Mouse (Mus musculus) testis, adult 2 months (tissue): ENCODE data around the gene Gk5. TPM values are rescaled to one million over a fixed set of nuclear protein-coding genes. Genes with fewer than 3 reads are reported as not detected.

ENCODE experiments used
- H3K27ac ChIP-seq: fragments of 200-500 bp; 2 replicates; pipeline ENCODE4 v1.5.1; 2012; ENCODE audit warnings: low read depth, low read length; ENCODE audit not compliant: control insufficient read depth, insufficient read depth
- H3K27me3 ChIP-seq: fragments of 200-500 bp; 2 replicates; pipeline ENCODE4 v1.6.1; 2012; ENCODE audit warnings: mild to moderate bottlenecking, low read length, moderate library complexity; ENCODE audit not compliant: control insufficient read depth, insufficient read depth
- H3K36me3 ChIP-seq: fragments of 200-500 bp; 2 replicates; pipeline ENCODE4 v1.6.1; 2012; ENCODE audit warnings: mild to moderate bottlenecking, low read length; ENCODE audit not compliant: control insufficient read depth, insufficient read depth
- H3K4me1 ChIP-seq: fragments of 200-500 bp; 2 replicates; pipeline ENCODE4 v1.6.1; 2012; ENCODE audit warnings: low read length; ENCODE audit not compliant: control insufficient read depth, insufficient read depth
- H3K4me3 ChIP-seq: fragments of 200-500 bp; 2 replicates; pipeline ENCODE4 v1.5.1; 2012; ENCODE audit warnings: low read depth, mild to moderate bottlenecking, low read length, moderate library complexity, mixed read lengths; ENCODE audit not compliant: control insufficient read depth
- CTCF ChIP-seq: fragments of 200-500 bp; IDR thresholded peaks from 2 replicates; pipeline ENCODE4 v1.5.1; 2012; ENCODE audit warnings: low read depth, mild to moderate bottlenecking, inconsistent platforms, low read length, moderate library complexity; ENCODE audit not compliant: control insufficient read depth, insufficient read depth, insufficient replicate concordance
- POLR2A ChIP-seq: fragments of 200-500 bp; IDR thresholded peaks from 2 replicates; pipeline ENCODE4 v1.6.1; 2012; ENCODE audit warnings: low read depth, mild to moderate bottlenecking, inconsistent platforms, low read length, moderate library complexity; ENCODE audit not compliant: control insufficient read depth
- polyA plus RNA-seq: library from polyadenylated mRNA; depleted of rRNA; stranded (reverse); fragments of >200 nt; gene quantifications from 2 replicates; pipeline ENCODE4 v1.2.3, GENCODE M21; 2012

Gene Gk5
- polyA plus RNA-seq, 1 experiment, result 3.3 TPM

DNA sequence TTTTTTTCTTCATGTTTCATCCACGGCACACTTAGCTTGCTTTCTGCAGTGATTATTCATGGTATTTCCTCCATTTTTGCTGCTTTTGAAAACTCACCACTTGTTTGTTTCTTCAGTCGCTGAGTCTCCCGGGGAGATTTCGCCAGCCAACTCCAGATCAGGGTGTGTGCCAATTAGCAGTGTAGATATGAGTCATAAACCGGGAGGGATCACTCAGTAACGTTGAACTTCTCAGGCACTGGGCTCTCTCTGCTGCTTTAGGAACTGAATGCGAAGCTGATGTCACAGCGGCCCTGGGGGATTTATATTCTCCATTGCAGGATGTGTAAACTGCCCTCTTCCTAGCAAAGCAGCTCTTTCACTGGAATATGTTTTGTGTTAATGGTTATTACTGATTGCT, 15.8 kb downstream of the Gk5 start:
- no peaks in the 10 kb centered on the region for H3K36me3 ChIP-seq
- H3K27ac ChIP-seq, result peak overlapping the region; percentile 39
- H3K27me3 ChIP-seq, result no peaks in the 10 kb centered on the region
- H3K4me3 ChIP-seq, result no peak overlapping the region
- H3K4me1 ChIP-seq, result no peaks in the 10 kb centered on the region
- no peak for TF ChIP-seq CTCF

DNA sequence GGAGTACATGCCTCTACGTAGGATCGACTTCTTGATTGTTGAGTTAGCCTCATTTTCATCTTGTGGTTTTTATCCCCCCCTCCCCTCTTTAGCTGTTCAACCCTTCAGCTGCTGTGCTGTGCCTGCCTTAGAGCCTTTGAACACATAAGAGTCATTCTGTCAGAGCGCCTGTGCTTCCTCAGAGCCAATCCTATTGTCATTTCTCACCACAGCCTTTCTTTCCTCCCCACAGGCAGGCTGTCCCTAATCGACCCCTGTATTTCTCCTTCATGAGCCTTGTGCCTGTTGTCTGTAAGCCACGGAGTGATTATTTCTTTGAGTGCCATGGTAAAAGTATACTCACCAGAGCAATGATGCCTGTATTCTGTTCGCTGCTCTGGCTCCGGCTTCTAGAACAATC, 16.3 kb downstream of the Gk5 start:
- Histone ChIP-seq H3K36me3 (no peaks in the 10 kb centered on the region), H3K4me1 (no peaks in the 10 kb centered on the region), H3K4me3 (no peak overlapping the region), H3K27me3 (no peaks in the 10 kb centered on the region), H3K27ac (no peak overlapping the region)
- no peak for TF ChIP-seq CTCF
- TF ChIP-seq POLR2A, result no peak

DNA sequence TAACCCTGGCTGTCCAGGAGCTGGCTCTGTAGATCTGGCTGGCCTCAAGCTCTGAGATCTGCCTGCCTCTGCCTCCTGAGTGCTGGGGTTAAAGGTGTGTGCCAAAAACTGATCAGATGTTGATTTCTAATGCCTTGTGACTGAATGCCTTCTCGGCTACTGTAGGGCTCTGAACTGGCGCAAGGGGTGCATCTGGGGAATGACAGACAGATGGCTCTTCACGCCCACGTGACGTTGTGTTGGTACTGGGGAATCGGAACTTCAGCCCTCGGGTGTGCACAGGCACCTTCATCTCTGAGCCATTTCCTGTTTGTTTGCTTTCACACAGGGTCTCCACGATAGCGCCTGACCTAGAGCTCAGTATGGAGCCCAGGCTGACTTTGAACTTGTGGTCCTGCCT, 19.8 kb downstream of the Gk5 start:
- Histone ChIP-seq H3K27me3 (no peaks in the 10 kb centered on the region), H3K27ac (no peak overlapping the region), H3K4me3 (no peak overlapping the region), H3K4me1 (no peaks in the 10 kb centered on the region), H3K36me3 (no peaks in the 10 kb centered on the region)
- TF ChIP-seq CTCF, result no peak
- no peak for TF ChIP-seq POLR2A

DNA sequence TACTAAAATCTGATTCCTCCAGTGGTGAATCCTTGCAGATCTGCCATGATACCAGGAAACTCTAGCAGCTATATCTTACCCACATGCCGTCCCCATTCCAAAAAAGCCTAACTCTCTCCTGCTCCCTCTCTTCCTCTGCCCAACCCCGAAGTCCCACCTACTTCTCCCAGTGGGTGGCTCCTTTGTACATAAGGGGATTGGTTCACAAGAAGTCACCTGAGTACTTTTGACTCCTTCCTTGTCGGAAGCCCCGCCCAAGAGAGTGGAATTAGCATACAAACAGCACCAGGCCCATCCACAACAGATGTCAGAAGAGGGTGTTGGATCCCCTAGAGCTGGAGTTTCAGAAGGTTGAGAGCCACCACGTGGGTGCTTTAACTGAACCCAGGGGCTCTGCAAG, 20.7 kb downstream of the Gk5 start:
- Histone ChIP-seq H3K4me3 (no peak overlapping the region), H3K27ac (no peak overlapping the region)
- TF ChIP-seq CTCF (no peak), POLR2A (no peak)

DNA sequence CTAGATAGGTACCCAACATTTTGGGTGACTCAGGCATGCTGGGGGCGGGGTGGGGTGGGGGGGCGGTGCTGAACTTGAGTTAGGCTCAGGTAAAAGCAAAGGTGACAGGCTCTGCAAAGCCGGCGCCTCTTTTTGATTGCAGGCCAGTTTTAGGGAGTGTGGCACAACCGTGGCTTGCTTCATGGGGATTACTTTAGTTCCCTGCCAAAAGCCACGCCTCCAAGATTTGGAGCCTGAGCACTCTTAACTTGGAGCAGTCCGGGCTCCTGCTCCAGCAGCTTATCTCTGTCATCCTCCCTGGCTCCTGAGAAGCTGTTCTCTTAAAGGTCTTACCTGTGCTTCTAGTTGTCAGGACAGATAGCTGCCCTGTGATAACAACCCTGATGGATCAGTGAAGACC, 21.8 kb downstream of the Gk5 start:
- Histone ChIP-seq H3K27me3 (no peaks in the 10 kb centered on the region), H3K4me3 (no peak overlapping the region), H3K4me1 (no peaks in the 10 kb centered on the region), H3K36me3 (no peaks in the 10 kb centered on the region), H3K27ac (no peak overlapping the region)
- TF ChIP-seq CTCF (no peak), POLR2A (no peak)

More for the DNA sequence above, 20.7 kb downstream of the Gk5 start:
- Histone ChIP-seq H3K27me3 (no peaks in the 10 kb centered on the region), H3K36me3 (no peaks in the 10 kb centered on the region), H3K4me1 (no peaks in the 10 kb centered on the region)

DNA sequence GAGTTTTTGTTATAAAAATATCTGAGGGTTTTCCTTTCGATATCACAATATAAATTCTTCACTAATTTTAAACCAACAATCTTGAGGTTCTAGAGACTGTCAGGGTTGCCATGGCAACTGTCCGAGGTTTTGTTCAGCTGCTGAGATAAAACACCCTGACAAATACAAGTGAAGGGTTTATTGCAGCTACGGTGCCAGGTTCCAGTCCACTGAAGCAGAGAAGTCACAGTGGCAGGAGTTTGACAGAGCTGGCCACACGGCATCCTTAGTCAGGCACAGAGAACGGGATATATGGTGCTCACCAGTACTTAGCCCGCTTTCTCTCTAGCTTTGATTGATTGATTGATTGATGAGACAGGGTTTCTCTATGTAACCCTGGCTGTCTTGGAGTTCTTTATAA, 23.3 kb downstream of the Gk5 start:
- H3K4me1 ChIP-seq, result no peaks in the 10 kb centered on the region
- no peak overlapping the region for H3K27ac ChIP-seq
- H3K4me3 ChIP-seq, result no peak overlapping the region
- H3K36me3 ChIP-seq, result no peaks in the 10 kb centered on the region
- H3K27me3 ChIP-seq, result no peaks in the 10 kb centered on the region
- TF ChIP-seq POLR2A (no peak), CTCF (no peak)

DNA sequence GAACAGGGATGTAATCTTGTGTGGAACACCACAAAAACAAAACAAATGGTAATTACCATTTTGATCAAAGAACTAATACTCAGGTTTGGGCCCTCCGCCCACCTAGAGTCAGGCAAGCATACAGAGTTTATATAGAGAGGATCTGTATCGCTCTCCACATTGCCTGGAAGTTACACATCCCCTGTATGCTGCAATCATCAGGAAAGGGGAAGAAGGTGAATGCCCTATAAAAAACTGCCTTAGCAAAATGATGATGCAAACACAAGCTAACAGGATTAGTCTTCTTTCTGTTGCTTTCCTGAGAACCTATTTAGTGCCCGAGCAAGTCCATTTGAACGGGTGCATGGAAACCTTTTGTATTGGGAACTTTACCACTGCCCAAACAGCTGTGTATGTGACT, 24.5 kb downstream of the Gk5 start:
- Histone ChIP-seq H3K36me3 (no peaks in the 10 kb centered on the region), H3K4me1 (no peaks in the 10 kb centered on the region), H3K27ac (no peak overlapping the region), H3K4me3 (no peak overlapping the region), H3K27me3 (no peaks in the 10 kb centered on the region)
- TF ChIP-seq POLR2A, result no peak
- no peak for TF ChIP-seq CTCF

DNA sequence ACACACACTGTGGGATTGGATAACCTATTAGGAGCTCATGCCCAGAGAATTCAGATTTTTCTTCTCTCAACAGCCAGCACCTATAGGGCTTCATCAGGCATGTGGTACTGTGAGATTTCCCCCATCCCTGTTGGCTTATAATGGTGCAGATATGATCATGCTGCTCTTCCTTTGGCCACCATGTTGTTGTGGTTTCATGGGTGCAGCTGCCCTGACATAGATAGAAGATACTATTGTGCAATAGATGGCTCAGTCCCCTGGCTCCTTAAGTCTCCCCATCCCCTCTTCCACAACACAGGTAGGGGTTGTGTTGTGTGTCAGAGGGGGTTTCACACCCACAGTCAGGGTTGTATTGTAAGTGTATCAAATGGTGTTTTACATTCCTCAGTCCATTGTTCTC, 25.7 kb downstream of the Gk5 start:
- TF ChIP-seq CTCF (no peak), POLR2A (no peak)
- H3K4me3 ChIP-seq, result no peak overlapping the region
- no peaks in the 10 kb centered on the region for H3K4me1 ChIP-seq
- H3K27me3 ChIP-seq, result no peaks in the 10 kb centered on the region
- H3K27ac ChIP-seq, result no peak overlapping the region
- no peaks in the 10 kb centered on the region for H3K36me3 ChIP-seq
